Mouse (Mus musculus) lung, adult 2 months (tissue): ENCODE measurements around the gene Gdap1l1.

Experiments
- CTCF ChIP-seq: fragments of 200-500 bp; IDR thresholded peaks from 2 replicates; pipeline ENCODE4 v1.5.1; 2011; ENCODE audit warnings: mild to moderate bottlenecking, low read length, control low read depth; ENCODE audit not compliant: insufficient read depth
- POLR2A ChIP-seq: fragments of 200-500 bp; IDR thresholded peaks from 2 replicates; pipeline ENCODE4 v1.6.1; 2011; ENCODE audit warnings: low read depth, mild to moderate bottlenecking, control low read depth, low read length, borderline replicate concordance; ENCODE audit errors: extremely low read depth

GRCm38 (mm10) chr2:163502219-163502618, 63.9 kb downstream of the Gdap1l1 start:
- TF ChIP-seq CTCF (no peak), POLR2A (no peak)
